Mouse (Mus musculus) cerebellum, postnatal 25 days (tissue): ENCODE measurements around the gene Mup10.
"Not testable (repeated sequence)": the region's sequence is repeated elsewhere in the genome, so short reads cannot be mapped to it uniquely, and the experiment has no call there.

Experiments used
- DNase-seq, 2 experiments: peaks; one replicate each; pipeline ENCODE4 v3.0.0; 2021; ENCODE audit warnings: mixed read lengths in 2 of 2

The Mup10 gene

GRCm38 (mm10) chr4:60582099-60582498 is at the start of gene Mup10:
Gene Mup10 (minus strand): TSS chr4:60582199.
- not testable (repeated sequence) for DNase-seq
